Mouse (Mus musculus) cerebral cortex, adult 2 months (tissue): ENCODE data around the gene Pcyt1a.

ENCODE experiments used
- WGBS: fragments of 180-500 bp; shearing (Covaris S2); methylation state at CpG from one replicate; pipeline ENCODE4 v1.1.7; 2018; 5-methylcytosine and 5-hydroxymethylcytosine counted together

The Pcyt1a gene

GRCm38 (mm10) chr16:32430474-32431046 is at the start of gene Pcyt1a:
Gene Pcyt1a, plus strand, starts transcription at chr16:32430921.
- 1% methylated on average over 54 of the region's 54 CpGs for WGBS

GRCm38 (mm10) chr16:32384885-32385284 is 45.8 kb upstream of the Pcyt1a start:
- 88% methylated on average over 2 of the region's 2 CpGs for WGBS

- 72% methylated on average over 3 of the region's 3 CpGs for WGBS
These were observed 43.9 kb upstream of the Pcyt1a start for GRCm38 (mm10) chr16:32386826-32387225.

GRCm38 (mm10) chr16:32389841-32390240 is 40.9 kb upstream of the Pcyt1a start:
- 86% methylated on average over 3 of the region's 3 CpGs for WGBS

- WGBS: 95% methylated on average over 3 of the region's 3 CpGs
These were observed 39.8 kb upstream of the Pcyt1a start for GRCm38 (mm10) chr16:32390882-32391281.

- WGBS: 65% methylated on average over 6 of the region's 6 CpGs
These were observed 34.8 kb upstream of the Pcyt1a start for GRCm38 (mm10) chr16:32395679-32396540.

GRCm38 (mm10) chr16:32396541-32396835 is 34.2 kb upstream of the Pcyt1a start:
- WGBS: 64% methylated on average over 3 of the region's 3 CpGs

GRCm38 (mm10) chr16:32398206-32398605 is 32.5 kb upstream of the Pcyt1a start:
- 76% methylated on average over 3 of the region's 3 CpGs for WGBS

GRCm38 (mm10) chr16:32400267-32400666 is 30.5 kb upstream of the Pcyt1a start, which contains the start of gene Tm4sf19:
Gene Tm4sf19, plus strand, starts transcription at chr16:32400506.
- WGBS: 71% methylated on average over 7 of the region's 7 CpGs

- 83% methylated on average over 9 of the region's 9 CpGs for WGBS
These were observed 29.3 kb upstream of the Pcyt1a start for GRCm38 (mm10) chr16:32401335-32401965.

GRCm38 (mm10) chr16:32402818-32403217 is 27.9 kb upstream of the Pcyt1a start:
- WGBS: 95% methylated on average over 3 of the region's 3 CpGs

- 96% methylated on average over 9 of the region's 9 CpGs for WGBS
These were observed 25.0 kb upstream of the Pcyt1a start for GRCm38 (mm10) chr16:32405716-32406115.

- 86% methylated on average over 6 of the region's 6 CpGs for WGBS
These were observed 24.1 kb upstream of the Pcyt1a start for GRCm38 (mm10) chr16:32406671-32407070.

- WGBS: 90% methylated on average over 10 of the region's 10 CpGs
These were observed 23.0 kb upstream of the Pcyt1a start for GRCm38 (mm10) chr16:32407730-32408129.

- WGBS: 65% methylated on average over 1 of the region's 1 CpGs
These were observed 13.3 kb upstream of the Pcyt1a start for GRCm38 (mm10) chr16:32417457-32417856.

GRCm38 (mm10) chr16:32419517-32420483 is 10.9 kb upstream of the Pcyt1a start, which contains the start of gene Tctex1d2:
Gene Tctex1d2, plus strand, starts transcription at chr16:32419702.
- 1% methylated on average over 45 of the region's 45 CpGs for WGBS

- WGBS: 89% methylated on average over 3 of the region's 3 CpGs
These were observed 3.2 kb upstream of the Pcyt1a start for GRCm38 (mm10) chr16:32427506-32427905.

GRCm38 (mm10) chr16:32431047-32431591 is 398 bp downstream of the Pcyt1a start:
- WGBS: under 1% methylated on average over 28 of the region's 28 CpGs

GRCm38 (mm10) chr16:32431926-32432325 is 1.2 kb downstream of the Pcyt1a start:
- 96% methylated on average over 1 of the region's 1 CpGs for WGBS

- WGBS: 81% methylated on average over 2 of the region's 2 CpGs
These were observed 2.4 kb downstream of the Pcyt1a start for GRCm38 (mm10) chr16:32433138-32433537.

- WGBS: 20% methylated on average over 6 of the region's 6 CpGs
These were observed 3.3 kb downstream of the Pcyt1a start for GRCm38 (mm10) chr16:32434066-32434465.
